Mouse (Mus musculus) spleen, postnatal 4 days (tissue): ENCODE results near the gene Swt1.
"Not testable (repeated sequence)": the region's sequence is repeated elsewhere in the genome, so short reads cannot be mapped to it uniquely, and the experiment has no call there.

Experiments
- DNase-seq, 2 experiments: peaks; one replicate each; pipeline ENCODE4 v3.0.0; 2022; ENCODE audit warnings: low spot score in 2 of 2

Gene Swt1

GRCm38 (mm10) chr1:151367721-151368324, 60.4 kb downstream of the Swt1 start:
- no peak for DNase-seq

GRCm38 (mm10) chr1:151366944-151367605, 61.2 kb downstream of the Swt1 start:
- DNase-seq = no peak

- DNase-seq = no peak
Observed at GRCm38 (mm10) chr1:151359374-151359773, 68.9 kb downstream of the Swt1 start.

- no peak for DNase-seq
Observed at GRCm38 (mm10) chr1:151355994-151356393, 72.3 kb downstream of the Swt1 start.

GRCm38 (mm10) chr1:151352911-151353310, 75.3 kb downstream of the Swt1 start:
- DNase-seq = peak in 1 of 2 experiments; percentile 39

GRCm38 (mm10) chr1:151348293-151348692, 80.0 kb downstream of the Swt1 start:
- DNase-seq = not testable (repeated sequence)

GRCm38 (mm10) chr1:151346681-151347127, 81.6 kb downstream of the Swt1 start:
- DNase-seq = no peak

- no peak for DNase-seq
Observed at GRCm38 (mm10) chr1:151345863-151346195, 82.4 kb downstream of the Swt1 start.

- DNase-seq = peak; percentile 94 to 97
Observed at GRCm38 (mm10) chr1:151345109-151345862, 83.0 kb downstream of the Swt1 start.

GRCm38 (mm10) chr1:151344283-151345108, 83.8 kb downstream of the Swt1 start, which contains the start of gene Ivns1abp:
Gene Ivns1abp, plus strand, starts transcription at chr1:151344477.
- peak; percentile 97 for DNase-seq

GRCm38 (mm10) chr1:151343571-151344282, 84.5 kb downstream of the Swt1 start:
- peak; percentile 35 to 67 for DNase-seq

- DNase-seq = no peak
Observed at GRCm38 (mm10) chr1:151342968-151343367, 85.3 kb downstream of the Swt1 start.

GRCm38 (mm10) chr1:151342311-151342710, 85.9 kb downstream of the Swt1 start:
- no peak for DNase-seq

GRCm38 (mm10) chr1:151341321-151342044, 86.8 kb downstream of the Swt1 start:
- DNase-seq = no peak

- DNase-seq = no peak
Observed at GRCm38 (mm10) chr1:151338941-151339340, 89.3 kb downstream of the Swt1 start.

- DNase-seq = no peak
Observed at GRCm38 (mm10) chr1:151338234-151338633, 90.0 kb downstream of the Swt1 start.

GRCm38 (mm10) chr1:151332819-151333218, 95.4 kb downstream of the Swt1 start:
- no peak for DNase-seq

- no peak for DNase-seq
Observed at GRCm38 (mm10) chr1:151329601-151330000, 98.7 kb downstream of the Swt1 start.

GRCm38 (mm10) chr1:151328341-151329097, 99.7 kb downstream of the Swt1 start:
- DNase-seq = no peak

- no peak for DNase-seq
Observed at GRCm38 (mm10) chr1:151325328-151325727, 102.9 kb downstream of the Swt1 start.
